Mouse (Mus musculus) gastrocnemius, postnatal 14 days (tissue): ENCODE data around the gene Gm20388. TPM values are rescaled to one million over a fixed set of nuclear protein-coding genes. Genes with fewer than 3 reads are reported as not detected.

ENCODE experiments used
- DNase-seq: peaks from one replicate; pipeline ENCODE4 v3.0.0; 2021; ENCODE audit warnings: mixed read lengths
- intact Hi-C: fragments of 180-260 bp; cut with DNase I; formaldehyde crosslinking; loops from one replicate; pipeline ENCODE4 v1.15.1; 2025; ENCODE audit warnings: low total_unique reads
- total RNA-seq, 2 experiments: library from RNA; stranded (reverse); gene quantifications; 2 replicates each; pipeline ENCODE4 v1.2.3; 2021

Gm20388 gene
- total RNA-seq, 2 experiments from 2014 or later, result 5.6 to 6.0 TPM

GRCm38 (mm10) chr8:121936391-121936790 is 2025.8 kb downstream of the Gm20388 start:
- intact Hi-C loops, result no loop called here

GRCm38 (mm10) chr8:121938732-121939131 is 2028.1 kb downstream of the Gm20388 start:
- intact Hi-C loops, result no loop called here
- DNase-seq, result no peak

More at GRCm38 (mm10) chr8:121936391-121936790, 2025.8 kb downstream of the Gm20388 start:
- peak; percentile 67 for DNase-seq

GRCm38 (mm10) chr8:121943057-121943540 is 2032.5 kb downstream of the Gm20388 start:
- no peak for DNase-seq
- intact Hi-C loops, result no loop called here

GRCm38 (mm10) chr8:121943716-121944115 is 2033.1 kb downstream of the Gm20388 start:
- intact Hi-C loops, result no loop called here

GRCm38 (mm10) chr8:121944831-121945230 is 2034.2 kb downstream of the Gm20388 start, which contains the start of gene Car5a:
Car5a (minus strand) TSS chr8:121944904.
- intact Hi-C loops, result no loop called here
- DNase-seq, result no peak

More at GRCm38 (mm10) chr8:121943716-121944115, 2033.1 kb downstream of the Gm20388 start:
- DNase-seq, result no peak

- intact Hi-C loops, result no loop called here
- DNase-seq, result no peak
These were observed 2035.7 kb downstream of the Gm20388 start for GRCm38 (mm10) chr8:121946351-121946750.

GRCm38 (mm10) chr8:121947047-121947752 is 2036.6 kb downstream of the Gm20388 start:
- intact Hi-C loops, result no loop called here
- DNase-seq, result no peak

GRCm38 (mm10) chr8:121947753-121948141 is 2037.1 kb downstream of the Gm20388 start:
- intact Hi-C loops, result no loop called here

GRCm38 (mm10) chr8:121948321-121949145 is 2037.9 kb downstream of the Gm20388 start:
- no peak for DNase-seq
- intact Hi-C loops, result no loop called here

More at GRCm38 (mm10) chr8:121947753-121948141, 2037.1 kb downstream of the Gm20388 start:
- DNase-seq, result peak; percentile 93

- no peak for DNase-seq
- intact Hi-C loops, result no loop called here
These were observed 2038.7 kb downstream of the Gm20388 start, which contains the start of gene Banp for GRCm38 (mm10) chr8:121949222-121949800. Banp (plus strand) TSS chr8:121949750.

GRCm38 (mm10) chr8:121949941-121950748 is 2039.5 kb downstream of the Gm20388 start:
- peak; percentile 98 for DNase-seq
- intact Hi-C loops, result no loop called here

GRCm38 (mm10) chr8:121950749-121951655 is 2040.4 kb downstream of the Gm20388 start:
- intact Hi-C loops, result no loop called here
- peak; percentile 86 for DNase-seq

- intact Hi-C loops, result no loop called here
- DNase-seq, result no peak
These were observed 2041.0 kb downstream of the Gm20388 start for GRCm38 (mm10) chr8:121951656-121952009.

GRCm38 (mm10) chr8:121952122-121952521 is 2041.5 kb downstream of the Gm20388 start:
- intact Hi-C loops, result no loop called here
- DNase-seq, result no peak

GRCm38 (mm10) chr8:121952800-121953199 is 2042.2 kb downstream of the Gm20388 start:
- no peak for DNase-seq
- intact Hi-C loops, result no loop called here

GRCm38 (mm10) chr8:121953821-121954545 is 2043.3 kb downstream of the Gm20388 start:
- DNase-seq, result no peak
- intact Hi-C loops, result no loop called here

GRCm38 (mm10) chr8:121954981-121955555 is 2044.4 kb downstream of the Gm20388 start:
- intact Hi-C loops, result no loop called here
- DNase-seq, result no peak
